Mouse (Mus musculus) pancreas, adult 10 weeks (tissue): ENCODE data around the gene Kctd12b. TPM values are rescaled to one million over a fixed set of nuclear protein-coding genes. Genes with fewer than 3 reads are reported as not detected.

Experiments
- polyA plus RNA-seq: library from polyadenylated mRNA; stranded (reverse); fragments of 350-450 nt; fragmentation: Illumina TruSeq; extraction: RNeasy Lipid Tissue Mini Kit (QIAGEN cat#74804); gene quantifications from one replicate; pipeline ENCODE4 v1.2.3, GENCODE M21; 2015; ENCODE audit warnings: low read depth, low replicate concordance; ENCODE audit not compliant: insufficient read depth

The Kctd12b gene
- 7.1 TPM for polyA plus RNA-seq

DNA sequence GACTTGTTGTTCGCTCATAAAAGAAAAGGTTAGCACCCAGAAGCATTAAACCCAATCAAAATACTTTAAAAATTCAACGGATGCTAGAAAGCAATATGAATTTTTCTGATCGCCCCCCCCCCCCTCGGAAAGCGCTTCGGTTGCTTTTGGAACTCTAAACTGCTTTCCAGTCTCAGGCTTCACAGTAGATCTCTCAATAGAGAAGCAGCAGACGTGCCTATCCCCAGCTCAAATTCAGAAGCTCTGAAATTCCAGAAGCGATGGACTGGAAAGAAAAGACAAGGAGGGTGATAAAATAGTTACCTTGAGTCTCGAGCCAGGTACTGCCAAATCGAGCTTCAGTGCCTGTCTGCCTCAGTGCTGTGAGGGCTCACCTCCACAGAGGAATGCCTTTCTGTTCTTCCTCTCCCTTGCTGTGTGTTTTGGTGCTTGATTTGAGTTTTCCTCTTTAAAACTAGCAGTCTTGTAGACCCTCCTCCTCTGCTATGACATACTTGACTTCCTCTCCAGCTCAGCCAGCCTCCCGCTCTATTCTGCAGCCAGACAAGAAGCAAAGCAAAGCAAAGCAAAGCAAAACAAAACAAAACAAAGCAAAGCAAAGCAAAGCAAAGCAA is at the start of gene Kctd12b:
Gene Kctd12b (minus strand): TSS at position 610 of the 614 bp plus-strand sequence.

GRCm38 (mm10) chrX:153723110-153723916 is 27.1 kb upstream of the Kctd12b start, which contains the start of gene Nbdy:
TSS of gene Nbdy (plus strand) at chrX:153723590.

Other genes starting within 250 kb of the Kctd12b start
- gene Ubqln2, start 198.2 kb downstream of the Kctd12b start, polyA plus RNA-seq: 9.2 TPM
- not detected for gene Cypt3, start 137.8 kb downstream of the Kctd12b start, polyA plus RNA-seq
- 11.6 TPM for gene Nbdy, start 27.2 kb upstream of the Kctd12b start, polyA plus RNA-seq
- gene Spin2c, start 135.8 kb upstream of the Kctd12b start, polyA plus RNA-seq: not detected